Mouse (Mus musculus) layer of hippocampus, adult 9-11 months (tissue): ENCODE results near the gene Rxfp2.

ENCODE experiments used
- DNase-seq: peaks from one replicate; pipeline ENCODE4 v3.0.0; 2022

The Rxfp2 gene

GRCm38 (mm10) chr5:150046438-150046837 is 28.0 kb downstream of the Rxfp2 start:
- DNase-seq, result no peak

- DNase-seq, result no peak
Observed at GRCm38 (mm10) chr5:150049946-150050345, 31.5 kb downstream of the Rxfp2 start.

- DNase-seq, result no peak
Observed at GRCm38 (mm10) chr5:150051828-150052227, 33.4 kb downstream of the Rxfp2 start.

- no peak for DNase-seq
Observed at GRCm38 (mm10) chr5:150053294-150053693, 34.8 kb downstream of the Rxfp2 start.

- no peak for DNase-seq
Observed at GRCm38 (mm10) chr5:150053956-150054355, 35.5 kb downstream of the Rxfp2 start.

GRCm38 (mm10) chr5:150055322-150055721 is 36.8 kb downstream of the Rxfp2 start:
- DNase-seq, result no peak

- no peak for DNase-seq
Observed at GRCm38 (mm10) chr5:150056056-150056455, 37.6 kb downstream of the Rxfp2 start.

GRCm38 (mm10) chr5:150058845-150059244 is 40.4 kb downstream of the Rxfp2 start:
- DNase-seq, result no peak

GRCm38 (mm10) chr5:150059466-150059865 is 41.0 kb downstream of the Rxfp2 start:
- DNase-seq, result no peak

- no peak for DNase-seq
Observed at GRCm38 (mm10) chr5:150061086-150061485, 42.6 kb downstream of the Rxfp2 start.

GRCm38 (mm10) chr5:150064286-150064685 is 45.8 kb downstream of the Rxfp2 start:
- no peak for DNase-seq

- DNase-seq, result peak; percentile 52
Observed at GRCm38 (mm10) chr5:150070086-150070485, 51.6 kb downstream of the Rxfp2 start.

GRCm38 (mm10) chr5:150071738-150072137 is 53.3 kb downstream of the Rxfp2 start:
- no peak for DNase-seq

GRCm38 (mm10) chr5:150079866-150080797 is 61.7 kb downstream of the Rxfp2 start:
- DNase-seq, result no peak

- DNase-seq, result no peak
Observed at GRCm38 (mm10) chr5:150082696-150083095, 64.2 kb downstream of the Rxfp2 start.

GRCm38 (mm10) chr5:150083190-150083589 is 64.7 kb downstream of the Rxfp2 start:
- DNase-seq, result no peak

- DNase-seq, result peak; percentile 23
Observed at GRCm38 (mm10) chr5:150097620-150098019, 79.1 kb downstream of the Rxfp2 start.

- no peak for DNase-seq
Observed at GRCm38 (mm10) chr5:150098754-150099153, 80.3 kb downstream of the Rxfp2 start.

- DNase-seq, result no peak
Observed at GRCm38 (mm10) chr5:150101789-150102188, 83.3 kb downstream of the Rxfp2 start.

- DNase-seq, result no peak
Observed at GRCm38 (mm10) chr5:150106358-150106757, 87.9 kb downstream of the Rxfp2 start.

- DNase-seq, result no peak
Observed at GRCm38 (mm10) chr5:150111236-150111635, 92.8 kb downstream of the Rxfp2 start.

GRCm38 (mm10) chr5:150114007-150114406 is 95.5 kb downstream of the Rxfp2 start:
- no peak for DNase-seq

GRCm38 (mm10) chr5:150114778-150115177 is 96.3 kb downstream of the Rxfp2 start:
- no peak for DNase-seq

- no peak for DNase-seq
Observed at GRCm38 (mm10) chr5:150115271-150116092, 97.0 kb downstream of the Rxfp2 start.
